Mouse (Mus musculus) retina, postnatal 7 days (tissue): ENCODE results near the gene Gm11011.

Source experiments
- DNase-seq: peaks from one replicate; pipeline ENCODE4 v3.0.0-alpha.2; 2012; ENCODE audit warnings: low read depth, low spot score

Gm11011 gene

GRCm38 (mm10) chr2:169589697-169590096, 2.2 kb upstream of the Gm11011 start:
- no peak for DNase-seq

DNA sequence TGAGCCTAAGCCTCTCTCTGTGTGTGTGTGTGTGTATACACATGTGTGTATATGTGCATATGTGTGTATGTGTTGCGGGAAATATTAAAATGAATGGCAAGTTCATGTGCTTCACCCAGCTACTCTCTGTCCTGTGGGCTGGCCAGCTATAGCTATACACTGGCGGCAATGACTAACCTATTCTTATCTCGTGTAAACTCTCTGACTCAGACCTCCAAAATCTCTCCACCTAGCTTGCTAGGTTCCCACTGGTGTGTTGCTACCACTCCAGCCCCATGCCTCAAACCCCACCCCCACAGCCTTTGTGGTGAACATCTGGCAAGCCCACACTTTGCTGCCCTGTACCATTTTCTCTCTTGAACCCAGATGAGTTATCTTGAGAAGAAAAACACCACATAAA, 857 bp downstream of the Gm11011 start:
- no peak for DNase-seq

- no peak for DNase-seq
Observed at GRCm38 (mm10) chr2:169585631-169586285, 1.8 kb downstream of the Gm11011 start.

DNA sequence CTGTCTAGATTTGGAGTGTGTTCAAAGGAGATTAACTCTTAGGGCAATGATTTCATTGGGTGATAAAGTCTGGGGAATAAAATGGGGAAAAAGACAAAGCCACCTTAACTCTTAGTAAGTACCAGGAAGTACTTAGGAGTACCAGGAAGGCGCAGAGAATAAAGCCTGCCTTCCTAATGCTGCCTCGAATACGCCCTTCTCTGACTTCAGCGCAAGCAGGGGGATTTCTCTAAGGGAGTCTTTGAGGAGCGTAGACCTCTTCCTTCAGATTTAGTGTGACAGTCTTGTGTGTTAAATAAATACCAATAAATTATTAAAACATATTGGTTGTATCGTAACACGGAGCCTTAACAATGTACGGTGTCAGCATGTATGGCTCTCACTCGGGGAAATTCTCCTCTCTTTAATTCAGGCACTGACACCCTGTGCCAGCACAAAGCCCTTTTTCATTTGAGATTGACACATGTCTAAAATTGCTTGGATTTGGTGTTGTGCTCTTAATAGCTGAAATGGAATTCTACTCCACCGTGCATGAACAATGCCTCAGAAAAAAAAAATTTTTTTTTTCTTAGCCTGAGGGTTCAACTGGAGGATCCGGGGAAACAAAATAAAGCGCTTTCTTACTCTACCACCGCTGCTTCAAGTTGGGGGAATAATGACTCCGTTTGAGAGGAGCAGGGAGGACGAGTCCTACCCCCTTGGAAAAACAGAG, 2.6 kb downstream of the Gm11011 start:
- no peak for DNase-seq

DNA sequence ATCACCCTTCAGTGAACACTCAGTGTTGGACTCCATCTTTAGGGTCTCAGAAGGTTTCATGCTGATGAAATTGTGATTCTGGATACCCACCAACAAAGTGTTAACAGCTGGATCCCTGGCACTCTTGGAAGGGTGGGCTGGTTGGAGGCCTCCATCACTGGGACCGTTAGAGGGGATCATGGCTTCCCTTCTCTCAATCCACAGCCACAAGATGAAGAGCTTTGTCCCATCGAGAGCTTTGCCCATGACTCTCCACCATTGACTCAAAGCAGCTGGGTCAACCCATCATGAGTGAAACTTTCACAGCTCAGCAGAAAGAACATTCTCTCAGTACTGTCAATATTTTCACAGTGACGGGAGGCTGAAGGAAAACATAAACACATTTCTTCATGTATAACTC, 4.1 kb downstream of the Gm11011 start:
- DNase-seq, result no peak

- no peak for DNase-seq
Observed at GRCm38 (mm10) chr2:169577508-169578196, 9.9 kb downstream of the Gm11011 start.

GRCm38 (mm10) chr2:169570063-169570462, 17.5 kb downstream of the Gm11011 start:
- DNase-seq, result no peak

GRCm38 (mm10) chr2:169566159-169566558, 21.4 kb downstream of the Gm11011 start:
- DNase-seq, result no peak

DNA sequence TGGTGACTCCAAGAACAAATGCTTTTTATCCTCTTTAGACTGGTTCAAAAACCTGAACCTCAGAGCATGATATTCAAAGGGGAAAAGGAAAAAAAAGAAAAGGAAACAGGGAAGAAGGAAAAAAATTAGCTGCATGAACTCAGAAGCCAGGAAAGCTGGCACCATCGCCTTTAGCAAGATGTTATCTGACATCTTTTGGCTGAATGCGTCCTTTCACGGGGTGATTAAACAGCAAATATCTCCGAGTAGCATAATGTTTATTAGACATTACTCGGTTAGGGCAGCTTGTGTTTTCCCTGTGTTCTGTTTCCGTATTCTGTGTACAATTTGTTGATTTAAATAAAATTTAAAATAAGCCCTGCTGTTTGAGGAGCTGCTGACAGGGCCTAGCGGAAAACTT, 21.8 kb downstream of the Gm11011 start:
- no peak for DNase-seq

- DNase-seq, result no peak
Observed at GRCm38 (mm10) chr2:169545674-169546073, 41.9 kb downstream of the Gm11011 start.

GRCm38 (mm10) chr2:169538906-169539305, 48.6 kb downstream of the Gm11011 start:
- no peak for DNase-seq
